Mouse (Mus musculus): Measurements from ENCODE around the gene Abcb8.

- TF ChIP-seq ZNF384 (IDR thresholded peaks at IDR 0.05; ENCODE audit: low read depth, low read length) (no peak), MAFK (IDR thresholded peaks at IDR 0.05; ENCODE audit: insufficient read depth, low read depth, low read length) (no peak), ZC3H11A (IDR thresholded peaks at IDR 0.05; ENCODE audit: borderline replicate concordance, low read depth, low read length) (no peak), CHD2 (IDR thresholded peaks at IDR 0.05; ENCODE audit: low read depth, low read length) (no peak), HCFC1 (IDR thresholded peaks at IDR 0.05; ENCODE audit: borderline replicate concordance, insufficient read depth, low read length) (no peak)
Measured at GRCm38 (mm10) chr5:24424004-24424781, 30.7 kb downstream of the Abcb8 start.

Data from ES-E14 (cell line).